27 mouse cellular contexts compared by ENCODE assay signal in the genomic region with DNA sequence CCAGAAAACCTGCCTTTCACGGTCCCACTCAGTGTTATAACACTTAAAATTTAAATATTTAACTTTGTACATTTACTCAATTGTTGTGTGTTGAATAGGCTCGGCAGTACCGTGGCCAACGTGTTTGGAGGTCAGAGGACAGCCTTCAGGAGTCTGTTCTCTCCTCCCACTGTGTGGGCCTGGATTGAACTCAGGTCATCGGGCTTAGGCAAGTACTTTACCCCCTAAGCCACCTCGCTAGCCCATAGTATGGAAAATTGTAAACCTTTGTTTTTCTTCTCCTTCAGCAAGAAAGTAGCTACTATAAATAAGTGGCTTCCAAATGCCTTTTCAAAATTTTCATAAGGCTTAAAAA.
DNase-seq lines count a peak whose midpoint lies in the region; ATAC-seq and TF ChIP-seq lines count a peak whose summit lies in the region.
"Had no signal": no experiment of that assay in that cellular context is flagged by ENCODE, and none has a peak within 500 bp of the region (broad histone marks: within the 10 kb centered on the region; RNA-seq: fewer than 3 reads in every experiment).

No protein-coding gene starts in this region.

- no peak overlapping the region for H3K9ac ChIP-seq in embryonic facial prominence, embryonic 12.5 days
- H3K9ac ChIP-seq in liver, postnatal 0 days (replicated peaks) = no peak overlapping the region
- no peak overlapping the region for H3K9ac ChIP-seq in stomach, postnatal 0 days (ENCODE audit: low read length)
- H3K9ac ChIP-seq: heart, embryonic 12.5 days; hindbrain, embryonic 15.5 days; limb, embryonic 13.5 days; liver, embryonic 15.5 days; midbrain, embryonic 12.5 days had no signal

- H3K4me3 ChIP-seq in embryonic facial prominence, embryonic 12.5 days = no peak overlapping the region
- H3K4me3 ChIP-seq in embryonic facial prominence, embryonic 10.5 days = no peak overlapping the region
- no peak overlapping the region for H3K4me3 ChIP-seq in liver, postnatal 0 days (ENCODE audit: low read depth, low read length)
- no peak overlapping the region for H3K4me3 ChIP-seq in stomach, postnatal 0 days (ENCODE audit: low read depth, low read length)
- H3K4me3 ChIP-seq: erythroblast, embryonic 14.5 days; gastrocnemius, adult 2 months; heart, adult 2 months; limb, embryonic 13.5 days; liver, embryonic 15.5 days; midbrain, embryonic 12.5 days had no signal

- no peak for TF ChIP-seq CTCF in liver, postnatal 0 days (IDR thresholded peaks at IDR 0.05; ENCODE audit: low read depth)
- no peak for TF ChIP-seq CTCF in stomach, postnatal 0 days (IDR thresholded peaks at IDR 0.05; ENCODE audit: low read depth)

- no peaks in the 10 kb centered on the region for H3K9me3 ChIP-seq in embryonic facial prominence, embryonic 12.5 days
- H3K9me3 ChIP-seq in embryonic facial prominence, embryonic 10.5 days = no peaks in the 10 kb centered on the region
- H3K9me3 ChIP-seq in liver, postnatal 0 days (ENCODE audit: low read length) = no peaks in the 10 kb centered on the region
- no peaks in the 10 kb centered on the region for H3K9me3 ChIP-seq in stomach, postnatal 0 days (ENCODE audit: control insufficient read depth, low read length)
- H3K9me3 ChIP-seq: heart, embryonic 12.5 days; hindbrain, embryonic 15.5 days; kidney, embryonic 15.5 days; limb, embryonic 13.5 days; liver, embryonic 15.5 days; midbrain, embryonic 12.5 days had no signal

- H3K4me2 ChIP-seq in embryonic facial prominence, embryonic 12.5 days (replicated peaks) = peak overlapping the region; percentile 41; the same call in 1 of the 2 replicates
- peak overlapping the region; percentile 40; the same call in 1 of the 2 replicates for H3K4me2 ChIP-seq in liver, postnatal 0 days (ENCODE audit: low read depth, low read length)
- H3K4me2 ChIP-seq in stomach, postnatal 0 days (replicated peaks; ENCODE audit: low read depth) = no peak overlapping the region
- H3K4me2 ChIP-seq: liver, embryonic 15.5 days had no signal

- 55% methylated on average over 6 of the region's 6 CpGs for WGBS in embryonic facial prominence, embryonic 12.5 days
- 63% methylated on average over 6 of the region's 6 CpGs for WGBS in embryonic facial prominence, embryonic 10.5 days
- WGBS in liver, postnatal 0 days (ENCODE audit: insufficient replicate concordance) = 66% methylated on average over 6 of the region's 6 CpGs
- 44% methylated on average over 6 of the region's 6 CpGs for WGBS in stomach, postnatal 0 days

- H3K4me1 ChIP-seq in embryonic facial prominence, embryonic 12.5 days = peaks cover 7% of the 10 kb centered on the region; the same call in 1 of the 2 replicates
- peaks cover 16% of the 10 kb centered on the region for H3K4me1 ChIP-seq in embryonic facial prominence, embryonic 10.5 days
- H3K4me1 ChIP-seq in liver, postnatal 0 days (ENCODE audit: insufficient read depth) = peaks cover 2% of the 10 kb centered on the region; the same call in 1 of the 2 replicates
- H3K4me1 ChIP-seq in stomach, postnatal 0 days (replicated peaks; ENCODE audit: control insufficient read depth, insufficient read depth) = peaks cover 10% of the 10 kb centered on the region

- DNase-seq in embryonic facial prominence, embryonic 10.5 days (ENCODE audit: low spot score) = no peak
- DNase-seq in kidney, adult 9 months = peak; percentile 41
- DNase-seq in kidney, postnatal 10 days = no peak
- DNase-seq in liver, postnatal 0 days = no peak
- no peak for DNase-seq in liver
- no peak for DNase-seq in stomach, postnatal 0 days (ENCODE audit: low spot score)
- no peak for DNase-seq in adrenal gland, postnatal 10 days
- DNase-seq: adrenal gland, postnatal 25 days; cerebellum, adult 11-12 months; cerebellum, adult 9-11 months; gastrocnemius, adult 2 months; heart, adult 2 months; heart, postnatal 4 days; lung, postnatal 36 days; right cerebral cortex, postnatal 25 days; thymus, adult 2 months; thymus, postnatal 36 days had no signal

- H3K27ac ChIP-seq in embryonic facial prominence, embryonic 12.5 days = no peak overlapping the region
- no peak overlapping the region for H3K27ac ChIP-seq in embryonic facial prominence, embryonic 10.5 days (replicated peaks)
- no peak overlapping the region for H3K27ac ChIP-seq in liver, postnatal 0 days (ENCODE audit: low read depth)
- no peak overlapping the region; the same call in 1 of the 2 replicates for H3K27ac ChIP-seq in stomach, postnatal 0 days (replicated peaks)
- H3K27ac ChIP-seq: gastrocnemius, adult 2 months; heart, adult 2 months; limb, embryonic 13.5 days; liver, embryonic 15.5 days; midbrain, embryonic 12.5 days had no signal

- H3K36me3 ChIP-seq in embryonic facial prominence, embryonic 12.5 days = no peaks in the 10 kb centered on the region
- no peaks in the 10 kb centered on the region for H3K36me3 ChIP-seq in embryonic facial prominence, embryonic 10.5 days (replicated peaks)
- no peaks in the 10 kb centered on the region for H3K36me3 ChIP-seq in liver, postnatal 0 days (replicated peaks; ENCODE audit: insufficient read depth, low read length)
- H3K36me3 ChIP-seq in stomach, postnatal 0 days (ENCODE audit: control insufficient read depth, insufficient read depth, low read length) = no peaks in the 10 kb centered on the region
- H3K36me3 ChIP-seq: heart, embryonic 12.5 days; hindbrain, embryonic 15.5 days; kidney, embryonic 15.5 days; limb, embryonic 13.5 days; liver, embryonic 15.5 days; midbrain, embryonic 12.5 days had no signal

- no peak for TF ChIP-seq EP300 in liver, postnatal 0 days (IDR thresholded peaks at IDR 0.05; ENCODE audit: low read depth)
- no peak for TF ChIP-seq EP300 in stomach, postnatal 0 days (optimal IDR thresholded peaks at IDR 0.05)

- H3K27me3 ChIP-seq in embryonic facial prominence, embryonic 12.5 days = no peaks in the 10 kb centered on the region
- H3K27me3 ChIP-seq in embryonic facial prominence, embryonic 10.5 days (replicated peaks; ENCODE audit: low read depth, poor library complexity, severe bottlenecking) = no peaks in the 10 kb centered on the region
- no peaks in the 10 kb centered on the region for H3K27me3 ChIP-seq in liver, postnatal 0 days (ENCODE audit: insufficient read depth, low read length)
- no peaks in the 10 kb centered on the region for H3K27me3 ChIP-seq in stomach, postnatal 0 days (ENCODE audit: control insufficient read depth, insufficient read depth, low read length)
- H3K27me3 ChIP-seq: CH12.LX; heart, embryonic 12.5 days; hindbrain, embryonic 15.5 days; kidney, embryonic 15.5 days; limb, embryonic 13.5 days; liver, embryonic 15.5 days; midbrain, embryonic 12.5 days had no signal

- ATAC-seq in embryonic facial prominence, embryonic 12.5 days (ENCODE audit: insufficient number of reproducible peaks, insufficient read depth, low FRiP score, low TSS enrichment) = no peak
- ATAC-seq in liver, postnatal 0 days = no peak
- ATAC-seq in stomach, postnatal 0 days (ENCODE audit: low FRiP score, low TSS enrichment) = 0 out of 2 replicates have a peak, but pooled peaks have one; percentile 18
- ATAC-seq: inflammation-experienced regulatory T-cells, adult 6 months had no signal
